Mouse (Mus musculus) forebrain, postnatal 0 days (tissue): Measurements from ENCODE around the gene Ddx55. TPM values are rescaled to one million over a fixed set of nuclear protein-coding genes. Genes with fewer than 3 reads are reported as not detected.

ENCODE experiments used
- ATAC-seq: fragments of 200-750 bp; cut with Nextera tagmentation; 2 replicates; pipeline ENCODE4 v1.8.0; 2017; ENCODE audit warnings: mild to moderate bottlenecking, moderate library complexity
- DNase-seq: peaks from one replicate; pipeline ENCODE4 v3.0.0-alpha.2; 2015
- H3K27ac ChIP-seq: fragments of 300-500 bp; sonication (generic); 2 replicates; pipeline ENCODE4 v1.5.1; 2014; ENCODE audit warnings: low read depth, mild to moderate bottlenecking, antibody characterized with exemption, low read length, moderate library complexity, mixed read lengths
- H3K27me3 ChIP-seq: fragments of 300-500 bp; sonication (generic); 2 replicates; pipeline ENCODE4 v1.6.1; 2014; ENCODE audit warnings: mild to moderate bottlenecking, low read length, mixed read lengths; ENCODE audit not compliant: insufficient read depth
- H3K36me3 ChIP-seq: fragments of 300-500 bp; sonication (generic); 2 replicates; pipeline ENCODE4 v1.6.1; 2014; ENCODE audit warnings: mild to moderate bottlenecking, moderate library complexity; ENCODE audit not compliant: insufficient read depth
- H3K4me1 ChIP-seq: fragments of 300-500 bp; sonication (generic); 2 replicates; pipeline ENCODE4 v1.6.1; 2014; ENCODE audit warnings: antibody characterized with exemption; ENCODE audit not compliant: insufficient read depth
- H3K4me2 ChIP-seq: fragments of 300-500 bp; sonication (generic); 2 replicates; pipeline ENCODE4 v1.6.1; 2014; ENCODE audit warnings: low read depth, mild to moderate bottlenecking, moderate library complexity
- H3K4me3 ChIP-seq: fragments of 300-500 bp; sonication (generic); 2 replicates; pipeline ENCODE4 v1.5.1; 2014; ENCODE audit warnings: low read depth, low read length, mixed read lengths
- H3K9ac ChIP-seq: fragments of 300-500 bp; sonication (generic); 2 replicates; pipeline ENCODE4 v1.6.1; 2014; ENCODE audit warnings: mild to moderate bottlenecking
- H3K9me3 ChIP-seq: fragments of 300-500 bp; sonication (generic); 2 replicates; pipeline ENCODE4 v1.6.1; 2016; ENCODE audit warnings: low read length
- CTCF ChIP-seq: sonication (generic); IDR thresholded peaks from 2 replicates; pipeline ENCODE4 v1.5.1; 2016; ENCODE audit warnings: antibody characterized with exemption, control low read depth, low read depth
- WGBS: fragments of 180-500 bp; shearing (Covaris S2); extraction: QIAGEN DNeasy Blood & Tissue Kit; methylation state at CpG from one replicate; pipeline ENCODE4 v1.1.7; 2014; 5-methylcytosine and 5-hydroxymethylcytosine counted together
- polyA plus RNA-seq: library from polyadenylated mRNA; unstranded; fragments of >200 nt; fragmentation: Nextera tagmentation; extraction: Ambion mirVana; gene quantifications from 2 replicates; pipeline ENCODE4 v1.2.1, GENCODE M21; 2015
- total RNA-seq: library from RNA; depleted of rRNA; stranded (reverse); fragments of >200 nt; gene quantifications from 2 replicates; pipeline ENCODE4 v1.2.3, GENCODE M21; 2014

The Ddx55 gene
- total and polyA plus RNA-seq, 2 experiments from 2014 or later, result 20.1 to 24.0 TPM

DNA sequence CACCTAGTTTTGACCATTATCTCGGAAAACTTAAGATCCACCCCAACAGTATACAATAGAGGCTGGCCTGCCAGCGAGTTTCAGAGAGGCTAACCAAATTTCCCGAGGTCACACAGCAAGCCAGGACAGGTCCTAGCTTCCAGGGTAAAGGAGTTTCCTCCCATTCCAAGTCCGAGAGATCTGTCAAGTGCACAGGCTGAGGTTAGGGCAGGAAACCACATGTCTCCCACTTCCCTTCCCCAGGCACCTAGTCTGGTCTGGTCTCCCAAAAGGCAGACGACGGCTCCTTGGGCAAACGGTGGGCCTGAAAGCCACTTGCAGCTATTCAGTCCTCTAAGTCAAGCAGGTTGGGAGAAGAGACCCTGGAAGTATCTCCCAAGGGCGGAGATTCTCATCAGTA is 23.0 kb upstream of the Ddx55 start:
- H3K4me1 ChIP-seq, result peaks cover 11% of the 10 kb centered on the region
- H3K4me3 ChIP-seq, result peak overlapping the region; percentile 69
- 73% methylated on average over 8 of the region's 8 CpGs for WGBS
- no peaks in the 10 kb centered on the region for H3K27me3 ChIP-seq
- no peaks in the 10 kb centered on the region for H3K9me3 ChIP-seq
- ATAC-seq (no peak), DNase-seq (no peak)
- no peak overlapping the region for H3K9ac ChIP-seq
- H3K27ac ChIP-seq, result no peak overlapping the region
- no peak for TF ChIP-seq CTCF
- peak overlapping the region; percentile 78 for H3K4me2 ChIP-seq
- H3K36me3 ChIP-seq, result no peaks in the 10 kb centered on the region

DNA sequence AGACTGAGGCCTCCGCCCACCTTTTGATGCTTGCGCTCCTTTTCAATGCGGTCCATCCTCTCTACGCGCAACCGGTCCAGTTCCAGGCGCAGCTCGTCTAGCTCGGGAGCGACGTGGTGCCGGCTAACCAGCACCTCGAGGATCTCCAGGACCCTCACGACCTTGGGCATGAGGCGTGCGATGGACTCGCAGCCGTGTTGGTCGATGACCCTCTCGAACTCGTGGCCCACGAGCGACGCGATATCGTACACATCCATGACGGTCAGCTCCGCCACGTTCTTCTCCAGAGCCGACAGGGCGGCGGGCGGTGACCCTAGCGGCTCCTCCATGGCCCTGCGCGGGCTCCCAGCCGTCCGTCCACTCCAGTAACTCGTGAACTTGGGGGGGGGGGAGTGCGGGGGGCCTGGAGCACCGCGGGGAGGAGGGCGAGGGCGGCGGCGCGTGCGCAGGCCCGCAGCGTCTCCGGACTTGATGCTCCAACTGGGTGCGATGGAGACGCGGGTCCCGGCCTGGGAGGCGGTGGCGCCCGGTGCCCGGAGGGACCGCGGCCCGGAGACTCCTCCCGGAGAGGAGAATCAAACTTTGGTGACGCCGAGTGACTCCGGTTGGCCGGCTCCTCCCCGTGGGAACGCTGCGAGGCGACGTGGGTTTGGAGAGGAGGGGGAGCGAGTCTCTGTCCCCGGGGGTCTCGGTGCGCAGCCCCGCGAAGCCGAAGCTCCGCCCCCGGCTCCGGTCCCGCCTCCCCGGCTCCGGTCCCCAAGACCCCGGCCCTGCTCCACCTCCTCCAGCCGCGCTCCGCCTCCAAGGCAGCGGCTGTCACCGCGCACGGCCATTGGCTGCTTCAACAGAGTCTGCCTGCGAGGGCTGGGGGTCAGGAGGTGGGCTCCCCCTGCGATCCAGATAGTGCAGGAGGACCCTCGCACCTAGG is 21.7 kb upstream of the Ddx55 start, which contains the start of gene Rilpl1:
Gene Rilpl1 (minus strand): TSS at position 737 of the 928 bp plus-strand sequence.
- peak within 1 kb of the TSS; percentile 65 for H3K9ac ChIP-seq
- peak within 1 kb of the TSS; percentile 78 for H3K4me2 ChIP-seq
- DNase-seq (peak; percentile 86), ATAC-seq (peak; percentile 96)
- peak; percentile 11; the same call in 1 of the 2 replicates for TF ChIP-seq CTCF
- peak within 1 kb of the TSS; percentile 69 for H3K4me3 ChIP-seq
- H3K36me3 ChIP-seq, result no peaks in the 10 kb centered on the region
- H3K27me3 ChIP-seq, result no peaks in the 10 kb centered on the region
- H3K9me3 ChIP-seq, result no peaks in the 10 kb centered on the region
- under 1% methylated on average over 89 of the region's 96 CpGs for WGBS
- H3K4me1 ChIP-seq, result peaks cover 11% of the 10 kb centered on the region
- peak within 1 kb of the TSS; percentile 62 for H3K27ac ChIP-seq

DNA sequence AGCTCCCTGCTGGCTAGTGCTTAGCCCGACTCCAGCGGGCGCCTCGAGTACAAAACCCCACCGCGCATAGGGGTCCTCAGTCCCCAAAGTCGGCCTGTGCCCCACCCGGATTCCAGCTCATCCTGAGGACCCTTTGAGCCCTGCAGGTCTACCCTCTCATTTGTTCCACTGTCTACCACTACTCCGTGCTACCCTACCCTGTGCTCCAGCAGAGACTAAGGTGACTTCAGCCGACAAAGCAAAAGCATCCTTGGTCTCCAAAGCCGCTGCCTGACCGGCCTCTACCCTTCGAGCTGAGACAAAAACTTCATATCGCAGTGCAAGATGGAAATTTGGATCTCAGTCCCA is 21.1 kb upstream of the Ddx55 start:
- H3K4me3 ChIP-seq, result peak overlapping the region; percentile 69
- peaks cover 11% of the 10 kb centered on the region for H3K4me1 ChIP-seq
- peak overlapping the region; percentile 65 for H3K9ac ChIP-seq
- no peak for DNase-seq
- peak; percentile 47; the same call in 1 of the 2 replicates for ATAC-seq
- H3K27me3 ChIP-seq, result no peaks in the 10 kb centered on the region
- H3K4me2 ChIP-seq, result peak overlapping the region; percentile 78
- no peaks in the 10 kb centered on the region for H3K36me3 ChIP-seq
- WGBS, result 10% methylated on average over 14 of the region's 14 CpGs
- peak overlapping the region; percentile 62 for H3K27ac ChIP-seq
- no peaks in the 10 kb centered on the region for H3K9me3 ChIP-seq
- TF ChIP-seq CTCF, result no peak

GRCm38 (mm10) chr5:124532451-124532850 is 20.2 kb upstream of the Ddx55 start:
- H3K27ac ChIP-seq, result no peak overlapping the region
- 34% methylated on average over 7 of the region's 7 CpGs for WGBS
- H3K36me3 ChIP-seq, result no peaks in the 10 kb centered on the region
- H3K4me3 ChIP-seq, result no peak overlapping the region
- TF ChIP-seq CTCF, result no peak
- H3K9me3 ChIP-seq, result no peaks in the 10 kb centered on the region
- no peak for ATAC-seq
- H3K27me3 ChIP-seq, result no peaks in the 10 kb centered on the region
- H3K4me2 ChIP-seq, result no peak overlapping the region
- peaks cover 11% of the 10 kb centered on the region for H3K4me1 ChIP-seq
- H3K9ac ChIP-seq, result no peak overlapping the region
- DNase-seq, result no peak

GRCm38 (mm10) chr5:124535016-124535415 is 17.6 kb upstream of the Ddx55 start:
- DNase-seq (no peak), ATAC-seq (no peak)
- Histone ChIP-seq H3K36me3 (no peaks in the 10 kb centered on the region), H3K9ac (no peak overlapping the region), H3K4me1 (peaks cover 5% of the 10 kb centered on the region; the same call in 1 of the 2 replicates), H3K9me3 (no peaks in the 10 kb centered on the region), H3K27me3 (no peaks in the 10 kb centered on the region), H3K27ac (no peak overlapping the region), H3K4me3 (no peak overlapping the region), H3K4me2 (no peak overlapping the region)
- TF ChIP-seq CTCF, result no peak
- WGBS, result 65% methylated on average over 5 of the region's 5 CpGs

- no peak for TF ChIP-seq CTCF
- H3K4me2 ChIP-seq, result peak overlapping the region; percentile 19
- ATAC-seq (no peak), DNase-seq (no peak)
- H3K36me3 ChIP-seq, result no peaks in the 10 kb centered on the region
- WGBS, result 6% methylated on average over 17 of the region's 17 CpGs
- peaks cover 2% of the 10 kb centered on the region; the same call in 1 of the 2 replicates for H3K4me1 ChIP-seq
- H3K9ac ChIP-seq, result no peak overlapping the region
- H3K27me3 ChIP-seq, result no peaks in the 10 kb centered on the region
- no peak overlapping the region for H3K27ac ChIP-seq
- H3K4me3 ChIP-seq, result no peak overlapping the region
- no peaks in the 10 kb centered on the region for H3K9me3 ChIP-seq
Measured at GRCm38 (mm10) chr5:124536776-124537175, 15.9 kb upstream of the Ddx55 start.
